Mouse (Mus musculus) embryonic fibroblast, embryonic 13.5 days (primary cell): ENCODE results near the gene Hipk2.

Experiments used
- CTCF ChIP-seq: IDR thresholded peaks from 2 replicates; pipeline ENCODE4 v1.5.1; 2011; ENCODE audit warnings: mild to moderate bottlenecking, control low read depth, low read length, moderate library complexity, borderline replicate concordance; ENCODE audit not compliant: insufficient read depth
- POLR2A ChIP-seq: IDR thresholded peaks from 2 replicates; pipeline ENCODE4 v1.6.1; 2011; ENCODE audit warnings: low read depth, mild to moderate bottlenecking, control low read depth, low read length, moderate library complexity

GRCm38 (mm10) chr6:38796993-38797392, 79.0 kb downstream of the Hipk2 start:
- TF ChIP-seq POLR2A = no peak
- TF ChIP-seq CTCF = no peak
